Comparison of ENCODE assay signal across 15 mouse cellular contexts in the genomic region with DNA sequence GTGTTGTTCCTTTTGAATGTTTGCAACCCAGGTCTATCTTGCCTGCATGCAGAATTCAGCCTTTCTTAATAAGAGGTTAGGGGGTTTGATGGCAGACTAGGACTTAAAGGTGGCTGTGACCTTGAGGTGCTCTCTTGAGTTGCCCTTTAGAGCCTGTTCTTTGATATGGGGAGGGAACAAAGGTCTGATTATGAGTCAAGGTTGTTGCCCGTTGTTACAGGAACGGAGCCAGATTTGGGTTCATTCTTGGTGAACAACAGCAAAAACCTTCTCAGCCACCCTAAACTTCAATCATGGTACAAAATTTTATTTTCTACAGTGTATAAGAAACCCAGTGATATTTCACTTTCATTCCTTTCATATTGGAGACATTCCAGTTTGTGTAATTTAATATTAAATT. TPM values are rescaled to one million over a fixed set of nuclear protein-coding genes. Genes with fewer than 3 reads are reported as not detected.
DNase-seq lines count a peak whose midpoint lies in the region; ATAC-seq and TF ChIP-seq lines count a peak whose summit lies in the region.
"Had no signal": no experiment of that assay in that cellular context is flagged by ENCODE, and none has a peak within 500 bp of the region (broad histone marks: within the 10 kb centered on the region; RNA-seq: fewer than 3 reads in every experiment).

No protein-coding gene starts in this region.

- 0 out of 2 replicates have a peak overlapping the region, but pooled peaks have one; percentile 34 for H3K27ac ChIP-seq in embryonic facial prominence, embryonic 13.5 days
- no peak overlapping the region for H3K27ac ChIP-seq in embryonic facial prominence, embryonic 10.5 days (replicated peaks)
- peak overlapping the region; percentile 64 for H3K27ac ChIP-seq in layer of hippocampus, adult 2 months
- peak overlapping the region; percentile 88 for H3K27ac ChIP-seq in brown adipose tissue, adult 24 weeks (replicated peaks; ENCODE audit: low read depth, low read length)
- peak overlapping the region; percentile 67; the same call in 1 of the 2 replicates for H3K27ac ChIP-seq in stomach, embryonic 14.5 days (ENCODE audit: low read length)
- H3K27ac ChIP-seq in forebrain, embryonic 15.5 days (replicated peaks): no peak overlapping the region
- no peak overlapping the region for H3K27ac ChIP-seq in hindbrain, embryonic 10.5 days
- H3K27ac ChIP-seq: midbrain, embryonic 10.5 days; neural tube, embryonic 12.5 days had no signal

- WGBS in embryonic facial prominence, embryonic 13.5 days: 81% methylated on average over 2 of the region's 2 CpGs
- 94% methylated on average over 2 of the region's 2 CpGs for WGBS in embryonic facial prominence, embryonic 10.5 days
- 84% methylated on average over 2 of the region's 2 CpGs for WGBS in stomach, embryonic 14.5 days
- WGBS in forebrain, embryonic 15.5 days: 83% methylated on average over 2 of the region's 2 CpGs
- WGBS in hindbrain, embryonic 10.5 days: 92% methylated on average over 2 of the region's 2 CpGs

- H3K4me2 ChIP-seq in embryonic facial prominence, embryonic 13.5 days: no peak overlapping the region
- H3K4me2 ChIP-seq in stomach, embryonic 14.5 days (replicated peaks; ENCODE audit: low read depth, low read length): no peak overlapping the region
- no peak overlapping the region for H3K4me2 ChIP-seq in forebrain, embryonic 15.5 days (replicated peaks)
- H3K4me2 ChIP-seq: neural tube, embryonic 12.5 days had no signal

- no peaks in the 10 kb centered on the region for H3K4me1 ChIP-seq in embryonic facial prominence, embryonic 13.5 days
- H3K4me1 ChIP-seq in embryonic facial prominence, embryonic 10.5 days: peaks cover 5% of the 10 kb centered on the region; the same call in 1 of the 2 replicates
- peaks cover 6% of the 10 kb centered on the region; the same call in 1 of the 2 replicates for H3K4me1 ChIP-seq in brown adipose tissue, adult 24 weeks (ENCODE audit: control insufficient read depth, insufficient read depth, insufficient read length, low read length)
- 0 out of 2 replicates have a peak, but pooled peaks cover 3% of the 10 kb centered on the region for H3K4me1 ChIP-seq in stomach, embryonic 14.5 days (ENCODE audit: control insufficient read depth, insufficient read depth, low read length)
- H3K4me1 ChIP-seq in forebrain, embryonic 15.5 days: no peaks in the 10 kb centered on the region
- no peaks in the 10 kb centered on the region for H3K4me1 ChIP-seq in hindbrain, embryonic 10.5 days (replicated peaks)
- H3K4me1 ChIP-seq: heart, embryonic 15.5 days; midbrain, embryonic 10.5 days; neural tube, embryonic 12.5 days had no signal

- no peak overlapping the region for H3K4me3 ChIP-seq in embryonic facial prominence, embryonic 13.5 days
- no peak overlapping the region for H3K4me3 ChIP-seq in embryonic facial prominence, embryonic 10.5 days
- H3K4me3 ChIP-seq in layer of hippocampus, adult 2 months: no peak overlapping the region
- H3K4me3 ChIP-seq in brown adipose tissue, adult 24 weeks (ENCODE audit: insufficient read depth, low read depth, low read length): no peak overlapping the region
- no peak overlapping the region for H3K4me3 ChIP-seq in stomach, embryonic 14.5 days (ENCODE audit: low read depth, low read length)
- H3K4me3 ChIP-seq in forebrain, embryonic 15.5 days: no peak overlapping the region
- H3K4me3 ChIP-seq in hindbrain, embryonic 10.5 days: no peak overlapping the region
- H3K4me3 ChIP-seq: erythroblast, embryonic 14.5 days; midbrain, embryonic 10.5 days; neural tube, embryonic 12.5 days had no signal

- no peaks in the 10 kb centered on the region for H3K9me3 ChIP-seq in embryonic facial prominence, embryonic 13.5 days
- H3K9me3 ChIP-seq in embryonic facial prominence, embryonic 10.5 days: no peaks in the 10 kb centered on the region
- H3K9me3 ChIP-seq in stomach, embryonic 14.5 days (ENCODE audit: control insufficient read depth, low read depth, low read length): no peaks in the 10 kb centered on the region
- no peaks in the 10 kb centered on the region for H3K9me3 ChIP-seq in forebrain, embryonic 15.5 days
- H3K9me3 ChIP-seq in hindbrain, embryonic 10.5 days: no peaks in the 10 kb centered on the region
- H3K9me3 ChIP-seq: heart, embryonic 15.5 days; liver, embryonic 15.5 days; midbrain, embryonic 10.5 days; neural tube, embryonic 12.5 days had no signal

- ATAC-seq in embryonic facial prominence, embryonic 13.5 days (ENCODE audit: insufficient number of reproducible peaks, insufficient read depth, low FRiP score, low TSS enrichment, low read depth): no peak
- ATAC-seq in stomach, embryonic 14.5 days (ENCODE audit: insufficient number of reproducible peaks, insufficient read depth, low FRiP score, low read depth): no peak
- ATAC-seq in forebrain, embryonic 15.5 days (replicated peaks): no peak

- TF ChIP-seq CTCF in layer of hippocampus, adult 2 months (conservative IDR thresholded peaks at IDR 0.05): no peak

- DNase-seq in embryonic facial prominence, embryonic 10.5 days (ENCODE audit: low spot score): no peak
- no peak for DNase-seq in layer of hippocampus, adult 2 months (ENCODE audit: low spot score in 2 of 2)
- DNase-seq in layer of hippocampus, adult 9-10 months (ENCODE audit: low spot score): no peak
- no peak for DNase-seq in hindbrain, embryonic 10.5 days (ENCODE audit: low spot score)
- DNase-seq: cerebellum, adult 9-10 months had no signal

- H3K27me3 ChIP-seq in embryonic facial prominence, embryonic 13.5 days: no peaks in the 10 kb centered on the region
- no peaks in the 10 kb centered on the region for H3K27me3 ChIP-seq in embryonic facial prominence, embryonic 10.5 days (replicated peaks; ENCODE audit: low read depth, poor library complexity, severe bottlenecking)
- no peaks in the 10 kb centered on the region for H3K27me3 ChIP-seq in stomach, embryonic 14.5 days (ENCODE audit: control insufficient read depth, insufficient read depth, low read length)
- no peaks in the 10 kb centered on the region for H3K27me3 ChIP-seq in forebrain, embryonic 15.5 days
- H3K27me3 ChIP-seq in hindbrain, embryonic 10.5 days (ENCODE audit: insufficient read depth, poor library complexity, severe bottlenecking): no peaks in the 10 kb centered on the region
- H3K27me3 ChIP-seq: heart, embryonic 15.5 days; liver, embryonic 15.5 days; neural tube, embryonic 12.5 days had no signal

- H3K9ac ChIP-seq in embryonic facial prominence, embryonic 13.5 days: no peak overlapping the region
- no peak overlapping the region for H3K9ac ChIP-seq in stomach, embryonic 14.5 days (replicated peaks; ENCODE audit: low read depth, low read length)
- no peak overlapping the region for H3K9ac ChIP-seq in forebrain, embryonic 15.5 days (replicated peaks)
- H3K9ac ChIP-seq: heart, embryonic 15.5 days; liver, embryonic 15.5 days; neural tube, embryonic 12.5 days had no signal

- no peaks in the 10 kb centered on the region for H3K36me3 ChIP-seq in embryonic facial prominence, embryonic 13.5 days
- no peaks in the 10 kb centered on the region for H3K36me3 ChIP-seq in embryonic facial prominence, embryonic 10.5 days (replicated peaks)
- no peaks in the 10 kb centered on the region for H3K36me3 ChIP-seq in stomach, embryonic 14.5 days (ENCODE audit: control insufficient read depth, insufficient read depth, low read length)
- no peaks in the 10 kb centered on the region for H3K36me3 ChIP-seq in forebrain, embryonic 15.5 days
- no peaks in the 10 kb centered on the region for H3K36me3 ChIP-seq in hindbrain, embryonic 10.5 days
- H3K36me3 ChIP-seq: heart, embryonic 15.5 days; liver, embryonic 15.5 days; midbrain, embryonic 10.5 days; neural tube, embryonic 12.5 days had no signal

RNA-seq across cellular contexts. Expression of gene Ifi27, which starts 0.6 kb away (rescaled TPM):
- polyA plus RNA-seq in embryonic facial prominence, embryonic 13.5 days (2015; fragmentation: Nextera tagmentation; extraction: Ambion mirVana): 37.9 and 41.2 TPM in 2 replicates
- polyA plus RNA-seq in embryonic facial prominence, embryonic 10.5 days (2016; fragmentation: Nextera tagmentation; extraction: Ambion mirVana): 1.2 and 1.7 TPM in 2 replicates
- total RNA-seq in layer of hippocampus, adult 2 months (2021): 100 to 1,000 TPM in 1 of 2 experiments, 10 to 100 TPM in 1; 97.3 to 106 TPM
- polyA plus RNA-seq in brown adipose tissue, adult 24 weeks (2012; ENCODE audit: insufficient read depth, insufficient read length, missing spikeins): 2,121 and 2,899 TPM in 2 replicates
- 46.6 and 55.7 TPM in 2 replicates for polyA plus RNA-seq in stomach, embryonic 14.5 days (2014; fragmentation: Nextera tagmentation; extraction: Ambion mirVana)
- polyA plus RNA-seq in forebrain, embryonic 15.5 days (2015; fragmentation: Nextera tagmentation; extraction: Ambion mirVana): 6.7 and 8.0 TPM in 2 replicates
- 0.60 and 1.7 TPM in 2 replicates for polyA plus RNA-seq in hindbrain, embryonic 10.5 days (2016; fragmentation: Nextera tagmentation; extraction: Ambion mirVana)

RNA-seq across cellular contexts. Expression of gene Ddx24, which starts 7.8 kb away (rescaled TPM):
- 137 and 142 TPM in 2 replicates for polyA plus RNA-seq in embryonic facial prominence, embryonic 13.5 days (2015; fragmentation: Nextera tagmentation; extraction: Ambion mirVana)
- 97.1 and 106 TPM in 2 replicates for polyA plus RNA-seq in embryonic facial prominence, embryonic 10.5 days (2016; fragmentation: Nextera tagmentation; extraction: Ambion mirVana)
- 100 to 1,000 TPM; 235 to 239 TPM for total RNA-seq in layer of hippocampus, adult 2 months (2021)
- polyA plus RNA-seq in brown adipose tissue, adult 24 weeks (2012; ENCODE audit: insufficient read depth, insufficient read length, missing spikeins): 47.9 and 50.2 TPM in 2 replicates
- polyA plus RNA-seq in stomach, embryonic 14.5 days (2014; fragmentation: Nextera tagmentation; extraction: Ambion mirVana): 89.4 and 91.4 TPM in 2 replicates
- 147 and 153 TPM in 2 replicates for polyA plus RNA-seq in forebrain, embryonic 15.5 days (2015; fragmentation: Nextera tagmentation; extraction: Ambion mirVana)
- 92.6 and 94.6 TPM in 2 replicates for polyA plus RNA-seq in hindbrain, embryonic 10.5 days (2016; fragmentation: Nextera tagmentation; extraction: Ambion mirVana)

RNA-seq across cellular contexts. Expression of gene Ifi27l2a, which starts 10.1 kb away (rescaled TPM):
- 5.1 and 6.1 TPM in 2 replicates for polyA plus RNA-seq in embryonic facial prominence, embryonic 13.5 days (2015; fragmentation: Nextera tagmentation; extraction: Ambion mirVana)
- 0.38 and 0.86 TPM in 2 replicates for polyA plus RNA-seq in embryonic facial prominence, embryonic 10.5 days (2016; fragmentation: Nextera tagmentation; extraction: Ambion mirVana)
- total RNA-seq in layer of hippocampus, adult 2 months (2021): under 1 TPM; 0.91 to 0.92 TPM
- 1,113 and 2,189 TPM in 2 replicates for polyA plus RNA-seq in brown adipose tissue, adult 24 weeks (2012; ENCODE audit: insufficient read depth, insufficient read length, missing spikeins)
- polyA plus RNA-seq in stomach, embryonic 14.5 days (2014; fragmentation: Nextera tagmentation; extraction: Ambion mirVana): 16.9 and 17.1 TPM in 2 replicates
- 3.1 and 6.2 TPM in 2 replicates for polyA plus RNA-seq in forebrain, embryonic 15.5 days (2015; fragmentation: Nextera tagmentation; extraction: Ambion mirVana)
- polyA plus RNA-seq in hindbrain, embryonic 10.5 days (2016; fragmentation: Nextera tagmentation; extraction: Ambion mirVana): 0.54 and 1.9 TPM in 2 replicates

RNA-seq across cellular contexts. Expression of gene Ifi27l2b, which starts 23.6 kb away (rescaled TPM):
- polyA plus RNA-seq in embryonic facial prominence, embryonic 13.5 days (2015; fragmentation: Nextera tagmentation; extraction: Ambion mirVana): 0.48 TPM in 1 of 2 replicates, not detected in the other
- polyA plus RNA-seq in embryonic facial prominence, embryonic 10.5 days (2016; fragmentation: Nextera tagmentation; extraction: Ambion mirVana): not detected in 2 replicates
- total RNA-seq in layer of hippocampus, adult 2 months (2021): not detected
- polyA plus RNA-seq in brown adipose tissue, adult 24 weeks (2012; ENCODE audit: insufficient read depth, insufficient read length, missing spikeins): not detected in 2 replicates
- polyA plus RNA-seq in stomach, embryonic 14.5 days (2014; fragmentation: Nextera tagmentation; extraction: Ambion mirVana): 1.3 and 2.0 TPM in 2 replicates
- polyA plus RNA-seq in forebrain, embryonic 15.5 days (2015; fragmentation: Nextera tagmentation; extraction: Ambion mirVana): not detected in 2 replicates
- polyA plus RNA-seq in hindbrain, embryonic 10.5 days (2016; fragmentation: Nextera tagmentation; extraction: Ambion mirVana): not detected in 2 replicates
- total RNA-seq: layer of hippocampus, postnatal 36 days had no signal
- polyA plus RNA-seq: erythroblast, embryonic 14.5 days; liver, embryonic 15.5 days; midbrain, embryonic 10.5 days; neural tube, embryonic 12.5 days had no signal

RNA-seq across cellular contexts. Expression of gene 9330161L09Rik, which starts 25.8 kb away (rescaled TPM):
- polyA plus RNA-seq in embryonic facial prominence, embryonic 13.5 days (2015; fragmentation: Nextera tagmentation; extraction: Ambion mirVana): 0.45 and 0.63 TPM in 2 replicates
- polyA plus RNA-seq in embryonic facial prominence, embryonic 10.5 days (2016; fragmentation: Nextera tagmentation; extraction: Ambion mirVana): 0.35 and 0.60 TPM in 2 replicates
- 1 to 10 TPM; 3.5 to 4.0 TPM for total RNA-seq in layer of hippocampus, adult 2 months (2021)
- 1.2 TPM in 1 of 2 replicates, not detected in the other for polyA plus RNA-seq in brown adipose tissue, adult 24 weeks (2012; ENCODE audit: insufficient read depth, insufficient read length, missing spikeins)
- 0.25 and 0.87 TPM in 2 replicates for polyA plus RNA-seq in stomach, embryonic 14.5 days (2014; fragmentation: Nextera tagmentation; extraction: Ambion mirVana)
- 0.69 and 1.1 TPM in 2 replicates for polyA plus RNA-seq in forebrain, embryonic 15.5 days (2015; fragmentation: Nextera tagmentation; extraction: Ambion mirVana)
- 0.76 TPM in 1 of 2 replicates, not detected in the other for polyA plus RNA-seq in hindbrain, embryonic 10.5 days (2016; fragmentation: Nextera tagmentation; extraction: Ambion mirVana)
- polyA plus RNA-seq: erythroblast, embryonic 14.5 days had no signal

Comparison
In these comparisons a context has a peak if more than half of its experiments do, and no peak if none do; other contexts are left out.
1. H3K27ac ChIP-seq: peak in embryonic facial prominence, embryonic 13.5 days (single experiment), layer of hippocampus, adult 2 months (single experiment), brown adipose tissue, adult 24 weeks (single experiment) and stomach, embryonic 14.5 days (single experiment); none in embryonic facial prominence, embryonic 10.5 days (single experiment), forebrain, embryonic 15.5 days (single experiment) and hindbrain, embryonic 10.5 days (single experiment).
2. RNA of gene Ifi27, which starts 0.6 kb away (polyA plus RNA-seq): 2,121 to 2,899 TPM in brown adipose tissue, adult 24 weeks; 46.6 to 55.7 TPM in stomach, embryonic 14.5 days, 37.9 to 41.2 TPM in embryonic facial prominence, embryonic 13.5 days, 6.7 to 8.0 TPM in forebrain, embryonic 15.5 days, 0.60 to 1.7 TPM in hindbrain, embryonic 10.5 days and 1.2 to 1.7 TPM in embryonic facial prominence, embryonic 10.5 days; every median in the first group is over 10 times any median in the second.
3. RNA of gene Ifi27l2a, which starts 10.1 kb away (polyA plus RNA-seq): 1,113 to 2,189 TPM in brown adipose tissue, adult 24 weeks; 16.9 to 17.1 TPM in stomach, embryonic 14.5 days, 5.1 to 6.1 TPM in embryonic facial prominence, embryonic 13.5 days, 3.1 to 6.2 TPM in forebrain, embryonic 15.5 days, 0.54 to 1.9 TPM in hindbrain, embryonic 10.5 days and 0.38 to 0.86 TPM in embryonic facial prominence, embryonic 10.5 days; every median in the first group is over 10 times any median in the second.